Mouse (Mus musculus): Measurements from ENCODE around the gene Fosb.

Gene Fosb

GRCm38 (mm10) chr7:19279052-19279451 lies 30.8 kb downstream of the Fosb start:
- DNase-seq, result no peak

DNA sequence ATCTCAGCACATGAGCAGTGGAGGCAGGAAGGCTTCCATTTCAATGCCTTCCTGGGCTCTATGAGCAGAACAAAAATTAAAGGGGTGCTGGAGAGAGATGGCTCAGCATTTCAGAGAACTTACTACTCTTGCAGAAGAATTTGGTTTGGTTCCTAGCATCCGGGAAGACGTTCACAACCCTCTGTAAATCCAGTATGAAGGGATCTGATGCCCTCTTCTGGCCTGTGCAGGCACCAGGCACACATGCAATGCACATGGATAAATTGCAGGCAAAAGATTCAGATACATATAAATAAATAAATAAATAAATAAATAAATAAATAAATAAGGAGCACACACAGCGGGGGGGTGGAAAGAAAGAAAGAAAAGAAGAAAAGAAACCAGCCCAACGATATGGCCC lies 33.6 kb downstream of the Fosb start:
- no peak for DNase-seq

DNA sequence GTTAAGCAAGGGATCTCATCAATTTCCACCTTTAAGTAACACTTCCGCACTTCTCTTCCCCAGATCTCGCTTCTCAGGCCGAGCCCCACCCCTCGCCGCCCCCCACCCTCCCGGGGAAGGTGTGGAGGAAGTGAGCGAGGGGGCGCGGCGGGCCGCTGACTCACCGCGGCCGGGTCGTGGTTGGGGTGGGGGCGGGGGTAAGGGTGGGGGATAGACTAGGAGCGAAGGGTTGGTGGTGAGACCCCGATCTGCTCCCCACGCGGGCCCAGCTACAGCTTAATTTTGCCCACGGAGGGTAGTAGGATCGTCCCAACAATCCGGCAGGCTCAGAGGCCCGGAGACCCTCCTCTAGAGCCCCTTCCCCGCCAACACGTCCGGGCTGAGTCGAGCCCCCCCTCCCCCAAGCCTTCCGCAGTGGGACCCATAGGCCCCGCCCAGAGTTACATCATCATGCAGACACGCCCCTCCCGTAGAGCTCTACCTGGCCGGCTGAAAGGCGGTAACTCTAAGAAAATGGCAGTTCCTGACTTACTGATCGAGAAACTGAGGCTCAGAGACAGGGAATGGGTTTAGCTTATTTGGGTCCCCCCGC lies 37.6 kb downstream of the Fosb start:
- peak; percentile 94 for DNase-seq

GRCm38 (mm10) chr7:19271238-19272172 lies 38.3 kb downstream of the Fosb start, which contains the start of gene Vasp:
TSS of gene Vasp (minus strand) at chr7:19271817.
- peak; percentile 87 for DNase-seq

DNA sequence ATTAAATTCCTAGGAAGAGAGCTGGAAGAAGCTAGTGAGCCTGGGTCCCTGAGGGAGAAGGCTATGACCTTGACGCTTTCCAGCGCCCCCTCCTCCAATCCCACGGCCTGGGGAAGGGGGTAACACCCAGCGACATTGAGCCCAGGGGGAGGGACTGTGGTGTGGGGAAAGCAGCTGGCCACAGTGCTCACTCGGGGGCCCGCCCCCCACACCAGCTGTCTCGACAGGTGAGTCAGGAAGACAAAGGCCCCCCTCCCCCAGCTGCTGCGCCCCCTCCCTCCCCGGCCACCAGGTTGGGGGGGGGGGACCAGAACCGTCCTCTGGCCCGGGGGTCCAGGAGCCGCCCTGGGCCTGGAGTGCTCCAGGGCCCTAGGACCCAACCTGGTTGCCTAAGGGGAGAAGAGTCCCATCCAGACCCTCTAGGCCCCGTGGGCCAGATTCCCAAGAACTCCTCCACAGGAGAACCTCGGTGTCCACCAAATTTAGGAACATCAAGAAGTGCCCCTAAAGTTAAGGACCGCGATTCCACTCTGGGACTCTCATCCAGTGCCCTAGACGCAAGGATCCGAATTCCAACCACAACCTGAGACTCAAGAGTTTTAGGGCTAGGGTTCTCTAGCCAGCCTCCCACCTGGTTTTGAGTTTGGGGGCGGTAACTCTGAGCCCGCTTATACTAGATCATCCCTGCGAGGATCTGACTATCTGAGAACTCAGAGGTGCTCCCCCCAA lies 39.2 kb downstream of the Fosb start:
- DNase-seq, result peak; percentile 62

DNA sequence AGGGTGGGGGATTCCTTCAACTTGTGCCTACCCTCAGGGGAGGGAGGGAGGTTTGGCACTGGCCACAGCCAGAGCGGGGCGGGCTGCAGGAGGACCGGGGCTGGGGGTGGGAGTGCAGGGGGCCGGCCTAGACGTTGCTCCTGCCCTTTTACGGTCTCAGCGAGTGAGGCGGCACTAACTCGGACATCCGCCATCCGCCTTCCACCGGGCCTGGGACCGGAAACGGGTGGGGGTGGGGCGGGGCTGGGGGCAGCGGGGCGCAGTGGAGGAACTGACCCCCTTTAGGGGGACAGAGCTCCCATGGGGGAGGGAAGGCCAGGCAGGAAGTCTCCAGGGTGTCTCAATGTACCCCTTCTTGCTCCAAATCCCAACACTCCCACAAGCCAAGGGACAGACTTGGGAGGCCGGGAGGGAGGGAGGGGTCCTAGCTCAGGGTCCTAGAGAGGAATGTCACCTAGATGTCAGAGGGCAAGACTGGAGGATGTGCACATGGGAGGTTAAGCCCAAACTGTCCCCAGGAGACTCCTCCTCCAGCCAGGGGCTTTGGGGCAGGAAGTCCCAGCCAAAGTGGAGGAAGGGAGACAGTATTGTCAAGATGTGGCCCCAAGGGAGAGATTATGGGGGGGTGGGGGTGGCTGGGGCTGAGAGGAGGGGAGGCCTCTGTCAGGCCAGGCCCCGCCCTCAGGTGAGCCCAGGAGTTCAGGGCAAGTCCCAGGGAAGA lies 40.0 kb downstream of the Fosb start:
- DNase-seq, result peak; percentile 40

DNA sequence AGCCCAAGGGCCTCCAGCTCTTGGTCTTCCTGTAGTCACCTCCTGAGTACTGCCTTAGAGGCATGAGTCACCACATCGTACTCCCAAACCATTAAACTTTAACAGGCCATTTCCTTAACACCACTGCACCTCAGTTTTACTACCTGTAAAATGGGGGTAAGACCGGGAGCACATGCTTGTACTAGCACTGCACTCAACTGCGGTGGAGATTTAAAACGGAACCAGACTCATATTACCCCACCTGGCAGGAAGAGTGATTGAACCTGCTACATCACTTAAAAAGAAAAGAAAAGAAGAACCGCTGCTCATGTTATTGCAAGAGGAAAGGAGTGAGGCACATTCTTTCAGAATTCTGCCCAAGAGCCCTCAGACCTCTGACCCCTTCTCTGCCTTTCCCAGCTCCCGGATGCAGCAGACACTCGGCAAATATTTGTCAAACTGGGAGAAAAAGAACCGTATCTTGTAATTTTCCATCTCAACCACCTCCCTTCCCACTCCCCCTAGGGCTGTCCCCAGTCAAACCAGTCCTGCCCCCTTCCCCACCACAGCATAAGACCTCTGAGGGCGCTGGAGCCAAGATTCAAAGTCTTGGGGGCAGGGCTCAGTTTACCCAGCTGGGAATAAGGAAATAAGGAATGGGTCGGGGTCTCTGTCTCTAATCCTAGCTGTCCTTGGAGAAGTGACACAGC lies 40.7 kb downstream of the Fosb start:
- DNase-seq, result no peak

GRCm38 (mm10) chr7:19267051-19267450 lies 42.8 kb downstream of the Fosb start:
- no peak for DNase-seq

GRCm38 (mm10) chr7:19265928-19266822 lies 43.7 kb downstream of the Fosb start:
- peak; percentile 60 for DNase-seq

- DNase-seq, result no peak
Observed at GRCm38 (mm10) chr7:19265147-19265546, 44.7 kb downstream of the Fosb start.

DNA sequence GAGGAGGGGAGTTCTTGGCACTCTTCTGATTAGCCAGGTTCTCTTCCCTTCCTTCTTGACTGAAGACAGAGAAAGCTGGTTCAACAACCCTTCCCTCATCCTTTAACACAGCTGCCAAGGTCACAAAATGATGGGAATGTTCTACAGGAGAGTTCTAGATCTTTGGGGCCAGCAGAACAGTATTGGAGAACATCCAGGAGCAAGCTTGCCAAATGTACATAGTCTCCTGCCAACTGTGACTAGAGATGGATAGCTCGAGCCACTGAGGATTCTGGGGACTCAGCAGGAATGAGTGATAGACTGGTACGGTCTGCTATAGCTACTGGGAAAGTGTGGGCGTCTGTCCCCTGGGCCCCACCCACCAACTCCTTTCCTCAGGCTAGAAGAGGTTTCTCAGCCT lies 51.5 kb downstream of the Fosb start:
- no peak for DNase-seq

DNA sequence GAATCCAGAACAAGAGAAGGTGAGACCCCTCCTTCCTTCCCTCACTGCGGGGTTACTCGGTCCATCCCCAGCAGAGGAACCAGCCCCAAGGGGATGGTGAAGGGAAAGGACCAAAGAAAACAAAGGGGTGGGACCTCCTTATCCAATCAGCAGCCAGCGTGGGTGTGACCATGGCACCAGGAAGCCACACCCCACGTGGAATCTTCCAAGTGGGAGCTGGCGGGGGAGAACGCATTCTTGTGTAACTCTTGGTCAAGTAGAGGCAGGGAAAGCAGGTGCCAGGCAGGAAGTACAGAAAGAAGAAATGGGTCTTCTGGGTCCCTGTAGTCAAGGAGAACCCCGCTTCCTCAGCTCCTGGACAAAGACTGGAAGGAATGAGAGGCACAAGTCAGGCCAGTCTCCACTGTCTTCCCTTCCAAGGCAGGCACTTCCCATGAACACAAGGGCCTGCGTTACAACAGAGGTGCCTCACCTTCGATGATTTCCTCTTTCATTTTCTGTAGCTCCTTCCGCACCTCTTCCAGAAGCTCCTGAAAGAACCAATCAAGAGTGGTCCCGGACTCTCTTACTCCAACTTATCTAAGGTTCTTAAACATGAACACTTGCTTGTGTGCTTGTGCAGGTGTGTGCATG lies 52.3 kb downstream of the Fosb start:
- DNase-seq, result no peak

DNA sequence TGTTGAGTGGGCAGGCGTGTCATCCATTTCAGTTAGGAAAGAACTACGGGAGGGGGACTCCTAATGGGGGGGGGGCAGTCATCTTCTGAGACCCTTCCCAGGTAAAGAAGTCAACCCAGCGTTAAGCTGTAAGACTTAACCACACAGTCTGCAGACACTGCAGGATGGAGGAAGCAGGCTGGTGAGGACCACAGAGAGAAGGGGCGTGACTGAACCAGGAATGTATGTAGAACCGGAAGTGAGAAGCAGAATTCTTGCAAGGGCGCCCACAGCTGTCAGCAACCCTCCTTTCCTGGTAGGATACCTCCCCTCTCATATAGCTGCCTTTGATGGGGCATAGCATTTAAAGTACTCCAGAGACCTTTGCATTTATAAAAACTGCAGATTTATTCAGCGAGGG lies 53.3 kb downstream of the Fosb start:
- peak; percentile 48 for DNase-seq

DNA sequence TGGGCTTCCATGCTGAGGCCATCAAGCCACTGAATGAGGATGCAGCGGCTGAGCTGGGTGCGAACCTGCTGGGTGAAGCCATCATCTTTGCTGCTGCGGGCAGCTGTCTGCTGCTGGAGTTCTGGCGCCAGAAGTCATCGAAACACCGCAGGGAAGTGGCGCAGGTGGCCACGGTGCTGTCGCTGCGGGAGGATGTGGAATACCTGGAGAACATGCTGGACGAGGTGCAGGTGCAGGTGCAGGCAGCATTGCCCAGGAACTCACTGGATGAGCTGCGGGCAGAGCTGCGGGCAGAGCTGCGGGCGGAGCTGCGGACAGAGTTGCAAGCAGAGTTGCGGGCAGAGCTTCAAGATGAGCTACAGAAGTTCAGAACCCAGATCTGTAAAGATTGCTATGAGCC lies 54.5 kb downstream of the Fosb start:
- DNase-seq, result no peak

GRCm38 (mm10) chr7:19253437-19253836 lies 56.4 kb downstream of the Fosb start:
- no peak for DNase-seq

Measured in thymus, postnatal 14 days (tissue).